Mouse (Mus musculus) forelimb bud, embryonic 11.5 days (tissue): ENCODE results near the gene Vangl2.

Experiments used
- DNase-seq: peaks from one replicate; pipeline ENCODE4 v3.0.0-alpha.2; 2012; ENCODE audit warnings: low read depth, low spot score

Gene Vangl2

DNA sequence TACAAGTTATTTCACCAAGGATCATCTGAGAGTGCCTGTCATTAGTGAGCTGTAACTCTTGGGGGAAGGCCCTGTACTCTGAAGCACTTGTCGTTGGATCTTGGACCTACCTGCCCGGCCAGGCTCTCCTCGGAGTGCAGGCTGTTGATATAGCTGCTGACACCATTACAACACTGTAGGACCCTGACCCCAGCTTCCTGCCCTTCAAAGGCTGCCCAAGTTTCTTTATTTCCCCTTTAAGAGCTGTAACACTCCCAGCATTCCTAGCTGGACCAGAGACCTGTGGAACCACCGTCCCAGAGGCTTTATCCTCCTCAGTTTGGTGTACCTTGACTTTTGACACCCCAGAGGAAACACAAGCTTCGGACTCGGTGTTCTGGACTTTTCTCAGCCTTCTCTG is 59.0 kb downstream of the Vangl2 start:
- no peak for DNase-seq

DNA sequence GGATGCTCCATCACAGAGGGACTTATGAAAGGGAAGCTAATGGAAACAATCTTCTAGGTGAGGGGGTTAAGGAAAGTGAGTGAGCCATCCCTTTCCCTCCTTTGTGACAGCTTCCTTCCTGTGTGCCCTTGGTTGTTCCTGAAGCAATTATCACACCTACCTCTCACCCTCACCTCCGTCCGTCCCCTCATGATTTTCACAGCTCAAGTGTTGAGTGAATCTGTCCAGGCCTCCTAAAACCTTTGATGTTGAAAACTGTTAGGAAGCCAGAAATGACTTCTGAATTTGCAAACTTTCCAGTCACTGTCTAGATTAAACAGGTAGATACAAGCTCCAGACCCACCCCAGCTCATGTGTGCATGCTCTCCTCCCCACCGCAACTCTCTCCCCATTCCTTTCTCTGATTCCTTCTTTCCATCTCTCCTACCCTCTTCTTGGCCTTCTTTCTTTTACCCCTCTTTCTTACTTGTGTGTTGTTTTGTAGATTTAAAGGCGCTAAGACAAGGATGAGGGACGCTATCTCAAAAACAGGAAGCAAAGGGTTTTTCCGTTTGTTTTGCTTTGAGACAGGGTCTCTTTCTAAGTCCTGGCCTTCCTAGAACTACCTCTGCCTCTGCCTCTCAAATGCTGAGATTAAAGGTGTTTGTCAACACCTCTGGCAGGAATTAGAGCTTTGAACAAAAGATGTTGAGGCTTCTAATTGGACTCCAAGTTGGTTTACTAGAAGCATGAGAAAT is 62.0 kb downstream of the Vangl2 start:
- no peak for DNase-seq

DNA sequence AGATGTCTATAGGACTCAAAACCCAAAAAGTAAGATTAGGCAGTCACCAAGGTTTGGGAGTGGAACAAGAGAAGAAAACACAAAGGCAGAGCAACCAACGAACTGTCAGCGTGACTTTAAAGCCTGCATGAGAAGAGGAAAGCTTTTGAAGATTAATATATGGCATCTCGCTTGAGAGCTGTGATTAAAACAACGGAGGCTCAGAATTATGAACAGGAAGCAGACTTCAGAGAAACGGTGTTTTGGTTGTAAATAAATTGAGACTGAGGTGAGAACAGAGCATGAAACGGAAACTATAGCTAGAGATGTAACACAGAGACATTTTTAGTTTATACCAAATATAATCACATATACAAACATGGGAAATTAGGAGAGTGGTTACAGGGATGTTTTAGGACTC is 64.6 kb downstream of the Vangl2 start:
- DNase-seq: no peak

DNA sequence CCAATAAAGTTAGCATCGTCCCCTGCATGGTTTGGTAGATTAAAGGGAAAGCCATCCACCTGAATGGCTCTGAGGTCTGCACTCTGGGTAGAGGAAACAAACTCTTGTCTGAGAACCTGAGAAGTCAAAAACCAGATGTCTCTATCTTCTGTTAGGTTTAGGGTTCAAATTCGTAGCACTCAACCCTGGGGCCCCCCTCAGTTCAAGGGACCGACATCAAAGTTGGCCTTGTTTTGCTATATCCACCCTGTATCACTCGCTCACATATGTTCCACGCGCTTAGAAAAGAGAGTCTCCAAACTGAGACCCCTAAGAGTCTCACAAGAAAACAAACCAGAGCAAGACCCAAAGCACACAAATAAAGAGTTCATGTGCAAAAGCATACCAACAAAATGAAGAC is 66.5 kb downstream of the Vangl2 start:
- DNase-seq: no peak

DNA sequence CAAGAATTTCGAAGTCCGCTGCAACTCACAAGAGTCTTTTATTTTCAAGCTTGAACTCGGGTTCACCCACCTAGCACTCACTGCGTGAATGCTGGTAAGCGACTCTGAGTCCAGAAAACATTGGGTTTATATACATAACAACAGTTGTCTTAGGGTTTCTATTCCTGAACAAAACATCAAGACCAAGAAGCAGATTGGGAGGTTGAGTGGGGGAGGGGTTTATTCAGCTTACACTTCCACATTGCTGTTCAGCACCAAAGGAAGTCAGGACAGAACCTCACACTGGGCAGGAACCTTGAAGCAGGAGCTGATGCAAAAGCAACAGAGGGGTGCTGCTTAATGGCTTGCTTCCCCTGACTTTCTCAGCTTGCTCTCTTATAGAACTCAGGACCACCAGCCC is 67.5 kb downstream of the Vangl2 start:
- no peak for DNase-seq

DNA sequence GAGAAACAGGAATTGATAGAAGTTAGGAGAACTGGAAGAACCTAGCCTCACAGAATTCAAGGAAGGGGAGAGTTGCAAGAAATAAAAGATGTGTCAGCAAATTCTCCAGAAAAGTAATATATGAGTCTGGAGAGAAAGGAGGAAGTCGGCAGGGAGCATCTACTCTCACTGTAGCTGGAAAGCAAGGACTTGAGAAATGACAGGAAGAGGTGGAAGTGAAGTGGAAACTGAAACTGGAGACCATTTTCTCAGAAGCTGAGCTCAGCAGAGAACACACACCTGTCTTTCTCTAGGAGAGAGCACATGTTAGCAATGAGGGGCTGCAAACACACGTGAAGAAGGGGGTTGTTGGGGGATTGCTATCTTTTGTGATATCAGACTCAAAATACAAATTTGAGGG is 70.8 kb downstream of the Vangl2 start:
- no peak for DNase-seq

DNA sequence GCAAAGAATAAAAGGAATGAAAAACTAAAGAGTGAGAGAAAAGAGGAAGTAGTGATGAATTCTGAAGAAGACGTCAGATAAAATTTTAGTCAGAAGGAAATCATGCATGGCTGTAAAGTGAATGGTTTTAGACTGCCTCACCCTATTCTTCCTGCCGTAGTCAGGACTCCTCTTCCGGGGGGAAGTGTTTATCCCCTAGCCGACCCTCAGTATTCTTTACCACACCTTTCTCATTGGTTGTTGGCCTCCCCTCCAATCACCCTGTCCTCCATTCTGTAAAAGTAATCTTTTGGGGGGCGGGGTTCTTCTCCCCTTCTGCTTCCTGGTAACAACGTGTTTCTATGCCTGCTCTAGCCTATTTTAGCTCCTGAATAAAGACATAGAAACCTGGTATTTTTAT is 73.2 kb downstream of the Vangl2 start:
- no peak for DNase-seq
